Mouse (Mus musculus) forebrain, postnatal 0 days (tissue): ENCODE data around the gene Fmo5. TPM values are rescaled to one million over a fixed set of nuclear protein-coding genes. Genes with fewer than 3 reads are reported as not detected.

Experiments used
- ATAC-seq: fragments of 200-750 bp; cut with Nextera tagmentation; 2 replicates; pipeline ENCODE4 v1.8.0; 2017; ENCODE audit warnings: mild to moderate bottlenecking, moderate library complexity
- DNase-seq: peaks from one replicate; pipeline ENCODE4 v3.0.0-alpha.2; 2015
- H3K27ac ChIP-seq: fragments of 300-500 bp; sonication (generic); 2 replicates; pipeline ENCODE4 v1.5.1; 2014; ENCODE audit warnings: low read depth, mild to moderate bottlenecking, antibody characterized with exemption, low read length, moderate library complexity, mixed read lengths
- H3K27me3 ChIP-seq: fragments of 300-500 bp; sonication (generic); 2 replicates; pipeline ENCODE4 v1.6.1; 2014; ENCODE audit warnings: mild to moderate bottlenecking, low read length, mixed read lengths; ENCODE audit not compliant: insufficient read depth
- H3K36me3 ChIP-seq: fragments of 300-500 bp; sonication (generic); 2 replicates; pipeline ENCODE4 v1.6.1; 2014; ENCODE audit warnings: mild to moderate bottlenecking, moderate library complexity; ENCODE audit not compliant: insufficient read depth
- H3K4me1 ChIP-seq: fragments of 300-500 bp; sonication (generic); 2 replicates; pipeline ENCODE4 v1.6.1; 2014; ENCODE audit warnings: antibody characterized with exemption; ENCODE audit not compliant: insufficient read depth
- H3K4me2 ChIP-seq: fragments of 300-500 bp; sonication (generic); 2 replicates; pipeline ENCODE4 v1.6.1; 2014; ENCODE audit warnings: low read depth, mild to moderate bottlenecking, moderate library complexity
- H3K4me3 ChIP-seq: fragments of 300-500 bp; sonication (generic); 2 replicates; pipeline ENCODE4 v1.5.1; 2014; ENCODE audit warnings: low read depth, low read length, mixed read lengths
- H3K9ac ChIP-seq: fragments of 300-500 bp; sonication (generic); 2 replicates; pipeline ENCODE4 v1.6.1; 2014; ENCODE audit warnings: mild to moderate bottlenecking
- H3K9me3 ChIP-seq: fragments of 300-500 bp; sonication (generic); 2 replicates; pipeline ENCODE4 v1.6.1; 2016; ENCODE audit warnings: low read length
- CTCF ChIP-seq: sonication (generic); IDR thresholded peaks from 2 replicates; pipeline ENCODE4 v1.5.1; 2016; ENCODE audit warnings: antibody characterized with exemption, control low read depth, low read depth
- WGBS: fragments of 180-500 bp; shearing (Covaris S2); extraction: QIAGEN DNeasy Blood & Tissue Kit; methylation state at CpG from one replicate; pipeline ENCODE4 v1.1.7; 2014; 5-methylcytosine and 5-hydroxymethylcytosine counted together
- polyA plus RNA-seq: library from polyadenylated mRNA; unstranded; fragments of >200 nt; fragmentation: Nextera tagmentation; extraction: Ambion mirVana; gene quantifications from 2 replicates; pipeline ENCODE4 v1.2.1, GENCODE M21; 2015
- total RNA-seq: library from RNA; depleted of rRNA; stranded (reverse); fragments of >200 nt; gene quantifications from 2 replicates; pipeline ENCODE4 v1.2.3, GENCODE M21; 2014; rRNA removed

Fmo5 gene
- 0.54 and 0.76 TPM in 2 replicates for total RNA-seq
- polyA plus RNA-seq = 0.97 and 1.2 TPM in 2 replicates

GRCm38 (mm10) chr3:97628391-97629001, at the start of gene Fmo5:
Fmo5 (plus strand) TSS chr3:97628804.
- no peak within 1 kb of the TSS for H3K27ac ChIP-seq
- no peaks in the 10 kb centered on the region for H3K27me3 ChIP-seq
- TF ChIP-seq CTCF = no peak
- ATAC-seq (no peak), DNase-seq (no peak)
- no peaks in the 10 kb centered on the region for H3K9me3 ChIP-seq
- peak within 1 kb of the TSS; percentile 26 for H3K4me3 ChIP-seq
- 7% methylated on average over 18 of the region's 18 CpGs for WGBS
- H3K4me2 ChIP-seq = peak within 1 kb of the TSS; percentile 44
- no peaks in the 10 kb centered on the region for H3K36me3 ChIP-seq
- H3K9ac ChIP-seq = no peak within 1 kb of the TSS
- H3K4me1 ChIP-seq = no peaks in the 10 kb centered on the region

GRCm38 (mm10) chr3:97585383-97586160, 43.0 kb upstream of the Fmo5 start:
- TF ChIP-seq CTCF = peak; percentile 94
- WGBS = 61% methylated on average over 18 of the region's 18 CpGs
- H3K9me3 ChIP-seq = no peaks in the 10 kb centered on the region
- no peaks in the 10 kb centered on the region for H3K27me3 ChIP-seq
- no peaks in the 10 kb centered on the region for H3K4me1 ChIP-seq
- H3K4me3 ChIP-seq = no peak overlapping the region
- DNase-seq (peak; percentile 93), ATAC-seq (peak; percentile 94)
- H3K9ac ChIP-seq = no peak overlapping the region
- H3K36me3 ChIP-seq = 0 out of 2 replicates have a peak, but pooled peaks cover 2% of the 10 kb centered on the region
- no peak overlapping the region for H3K4me2 ChIP-seq
- no peak overlapping the region for H3K27ac ChIP-seq

DNA sequence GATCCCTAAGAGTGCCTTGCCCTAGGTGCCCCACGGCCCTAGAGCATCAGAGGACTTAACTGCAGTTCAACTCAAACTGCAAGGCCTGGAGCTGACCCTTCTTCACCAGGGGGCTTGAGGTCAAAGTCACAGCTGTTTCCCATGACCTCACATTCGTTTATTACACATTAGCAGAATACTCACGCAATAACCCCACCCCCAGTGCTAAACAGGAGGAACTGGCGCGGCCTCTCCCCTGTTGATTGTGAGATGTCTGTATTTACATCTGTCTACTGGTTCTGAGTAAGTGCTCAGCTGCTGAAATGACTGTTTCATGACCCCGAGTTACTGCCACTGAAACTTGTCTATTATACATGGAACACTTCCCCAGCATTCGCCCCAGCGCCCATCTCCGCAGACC, 40.9 kb upstream of the Fmo5 start:
- ATAC-seq (no peak), DNase-seq (no peak)
- WGBS = 92% methylated on average over 9 of the region's 9 CpGs
- Histone ChIP-seq H3K9ac (no peak overlapping the region), H3K4me3 (no peak overlapping the region), H3K4me2 (no peak overlapping the region), H3K27ac (no peak overlapping the region), H3K9me3 (no peaks in the 10 kb centered on the region), H3K4me1 (no peaks in the 10 kb centered on the region), H3K36me3 (peaks cover 4% of the 10 kb centered on the region; the same call in 1 of the 2 replicates), H3K27me3 (no peaks in the 10 kb centered on the region)
- TF ChIP-seq CTCF = no peak

GRCm38 (mm10) chr3:97590699-97591098, 37.9 kb upstream of the Fmo5 start:
- peaks cover 6% of the 10 kb centered on the region; the same call in 1 of the 2 replicates for H3K36me3 ChIP-seq
- no peak overlapping the region for H3K4me2 ChIP-seq
- H3K9me3 ChIP-seq = no peaks in the 10 kb centered on the region
- 55% methylated on average over 8 of the region's 8 CpGs for WGBS
- no peaks in the 10 kb centered on the region for H3K27me3 ChIP-seq
- H3K27ac ChIP-seq = no peak overlapping the region
- no peak overlapping the region for H3K4me3 ChIP-seq
- no peak for TF ChIP-seq CTCF
- DNase-seq = no peak
- H3K9ac ChIP-seq = no peak overlapping the region
- H3K4me1 ChIP-seq = no peaks in the 10 kb centered on the region
- ATAC-seq = no peak

DNA sequence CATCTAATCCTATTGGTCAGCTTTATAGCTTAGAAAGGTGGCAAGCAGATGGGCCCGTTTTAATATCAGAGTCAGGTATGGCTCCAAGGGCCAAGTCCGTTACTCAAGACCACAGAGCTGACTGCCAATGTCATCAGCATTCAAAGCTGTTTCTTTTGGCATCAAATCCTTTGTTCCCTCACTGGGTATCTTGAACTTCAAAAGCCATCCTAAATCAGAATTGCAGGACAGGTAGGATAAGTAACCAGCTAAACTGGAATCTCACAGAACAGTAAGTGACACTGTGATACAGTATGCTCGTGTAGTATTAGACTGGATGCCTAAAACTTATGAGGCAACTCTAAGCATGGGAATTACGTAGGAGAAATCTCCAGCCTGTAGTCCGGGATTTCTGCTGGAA, 35.5 kb upstream of the Fmo5 start:
- Histone ChIP-seq H3K9ac (no peak overlapping the region), H3K27ac (no peak overlapping the region), H3K4me2 (no peak overlapping the region), H3K4me3 (no peak overlapping the region), H3K9me3 (no peaks in the 10 kb centered on the region), H3K27me3 (no peaks in the 10 kb centered on the region), H3K36me3 (peaks cover 6% of the 10 kb centered on the region; the same call in 1 of the 2 replicates), H3K4me1 (no peaks in the 10 kb centered on the region)
- ATAC-seq = no peak
- 94% methylated on average over 5 of the region's 5 CpGs for WGBS
- DNase-seq = no peak
- TF ChIP-seq CTCF = no peak

- no peak overlapping the region for H3K9ac ChIP-seq
- H3K4me3 ChIP-seq = no peak overlapping the region
- DNase-seq (no peak), ATAC-seq (no peak)
- H3K4me1 ChIP-seq = no peaks in the 10 kb centered on the region
- H3K9me3 ChIP-seq = no peaks in the 10 kb centered on the region
- TF ChIP-seq CTCF = no peak
- H3K27me3 ChIP-seq = no peaks in the 10 kb centered on the region
- peaks cover 6% of the 10 kb centered on the region; the same call in 1 of the 2 replicates for H3K36me3 ChIP-seq
- no peak overlapping the region for H3K27ac ChIP-seq
- 91% methylated on average over 13 of the region's 13 CpGs for WGBS
- H3K4me2 ChIP-seq = no peak overlapping the region
These were observed 34.5 kb upstream of the Fmo5 start for GRCm38 (mm10) chr3:97594140-97594539.

GRCm38 (mm10) chr3:97595066-97595465, 33.5 kb upstream of the Fmo5 start:
- WGBS = 92% methylated on average over 6 of the region's 6 CpGs
- DNase-seq (no peak), ATAC-seq (no peak)
- no peak for TF ChIP-seq CTCF
- no peaks in the 10 kb centered on the region for H3K27me3 ChIP-seq
- no peak overlapping the region for H3K4me3 ChIP-seq
- H3K9ac ChIP-seq = no peak overlapping the region
- no peaks in the 10 kb centered on the region for H3K4me1 ChIP-seq
- H3K36me3 ChIP-seq = peaks cover 6% of the 10 kb centered on the region; the same call in 1 of the 2 replicates
- no peaks in the 10 kb centered on the region for H3K9me3 ChIP-seq
- H3K27ac ChIP-seq = no peak overlapping the region
- H3K4me2 ChIP-seq = no peak overlapping the region
